Mouse (Mus musculus): ENCODE results near the gene Cacnb1. TPM values are rescaled to one million over a fixed set of nuclear protein-coding genes. Genes with fewer than 3 reads are reported as not detected.

Gene Cacnb1
- polyA plus RNA-seq, 1 experiment from 2014 or later: 0.73 TPM

DNA sequence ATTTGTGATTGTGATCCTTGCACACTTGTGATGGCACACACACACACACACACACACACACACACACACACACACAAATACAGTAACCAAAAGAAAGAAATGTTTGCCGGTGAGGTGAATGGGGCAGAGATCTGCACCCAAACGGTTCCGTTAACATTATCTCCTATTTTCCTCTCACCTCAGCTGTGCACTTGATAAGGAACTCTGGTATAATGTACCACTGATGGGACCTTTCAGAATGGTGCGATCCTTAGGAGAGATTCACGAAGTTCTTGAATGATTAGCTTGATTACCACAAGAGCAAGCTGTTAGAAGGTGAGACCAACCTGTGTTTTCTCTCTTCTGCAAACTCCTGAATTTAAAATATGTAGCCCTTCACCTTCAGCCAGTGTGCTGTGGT is 54.4 kb downstream of the Cacnb1 start:
- no peaks in the 10 kb centered on the region for H3K9me3 ChIP-seq (replicated peaks)
- ATAC-seq (ENCODE audit: low read depth) (no peak), DNase-seq (no peak)
- peaks cover 36% of the 10 kb centered on the region for H3K27me3 ChIP-seq
- H3K27ac ChIP-seq: no peak overlapping the region
- no peaks in the 10 kb centered on the region for H3K36me3 ChIP-seq
- WGBS (ENCODE audit: insufficient replicate concordance): 43% methylated on average over 5 of the region's 5 CpGs
- H3K4me2 ChIP-seq: no peak overlapping the region
- no peak overlapping the region for H3K9ac ChIP-seq
- no peak overlapping the region for H3K4me3 ChIP-seq (replicated peaks)
- H3K4me1 ChIP-seq (replicated peaks): no peaks in the 10 kb centered on the region

DNA sequence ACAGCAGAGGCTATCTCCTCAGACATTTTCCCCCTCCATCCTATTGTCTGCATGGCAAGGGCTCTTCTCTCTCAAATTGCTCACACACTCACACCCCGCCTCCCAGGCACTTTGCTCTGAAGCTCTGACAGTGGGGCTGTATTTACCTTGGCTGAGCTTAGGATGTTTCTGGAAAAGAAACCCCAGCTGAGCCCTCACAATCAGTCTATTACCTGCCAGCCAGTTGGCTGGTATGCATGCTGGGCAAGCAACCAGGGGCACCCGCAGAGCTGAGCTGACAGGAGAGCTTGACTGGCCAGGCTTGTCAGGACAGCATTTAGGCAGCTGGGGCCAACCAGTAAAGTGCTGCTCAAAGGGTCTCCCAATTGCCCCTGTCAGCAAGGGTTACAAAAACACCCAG is 55.7 kb downstream of the Cacnb1 start:
- DNase-seq: no peak
- WGBS (ENCODE audit: insufficient replicate concordance): 51% methylated on average over 2 of the region's 2 CpGs

DNA sequence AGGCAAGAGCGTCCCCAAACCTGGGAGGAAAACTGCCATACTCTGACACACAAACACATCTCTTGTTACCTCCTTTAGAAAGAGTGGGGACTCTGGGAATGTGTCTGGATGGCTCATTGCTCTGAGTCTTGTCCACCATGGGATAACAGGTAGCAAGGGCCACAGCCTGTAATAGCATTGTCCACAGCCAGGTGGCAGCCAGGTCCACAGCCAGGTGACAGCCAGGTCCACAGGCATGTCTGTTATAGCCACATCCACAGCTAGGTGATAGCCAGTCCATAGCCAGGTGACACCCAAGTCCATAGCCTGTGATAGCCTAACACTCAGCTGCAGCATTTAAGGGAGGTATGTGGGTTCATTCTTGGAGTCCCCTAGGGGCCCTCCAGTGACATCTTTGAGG is 61.9 kb downstream of the Cacnb1 start:
- ATAC-seq (ENCODE audit: low read depth) (no peak), DNase-seq (no peak)
- H3K27ac ChIP-seq: no peak overlapping the region
- H3K4me2 ChIP-seq: no peak overlapping the region
- peaks cover 5% of the 10 kb centered on the region; the same call in 1 of the 2 replicates for H3K4me1 ChIP-seq (replicated peaks)
- no peak overlapping the region for H3K9ac ChIP-seq
- H3K36me3 ChIP-seq: no peaks in the 10 kb centered on the region
- 0 out of 2 replicates have a peak, but pooled peaks cover 8% of the 10 kb centered on the region for H3K27me3 ChIP-seq
- no peaks in the 10 kb centered on the region for H3K9me3 ChIP-seq (replicated peaks)
- WGBS (ENCODE audit: insufficient replicate concordance): 61% methylated on average over 1 of the region's 1 CpGs
- no peak overlapping the region for H3K4me3 ChIP-seq (replicated peaks)

More for the DNA sequence above, 55.7 kb downstream of the Cacnb1 start:
- Histone ChIP-seq H3K4me2 (no peak overlapping the region), H3K36me3 (no peaks in the 10 kb centered on the region), H3K4me1 (replicated peaks) (no peaks in the 10 kb centered on the region), H3K4me3 (replicated peaks) (no peak overlapping the region), H3K9ac (no peak overlapping the region), H3K27ac (no peak overlapping the region), H3K9me3 (replicated peaks) (no peaks in the 10 kb centered on the region), H3K27me3 (peaks cover 36% of the 10 kb centered on the region)
- ATAC-seq (ENCODE audit: low read depth): no peak

DNA sequence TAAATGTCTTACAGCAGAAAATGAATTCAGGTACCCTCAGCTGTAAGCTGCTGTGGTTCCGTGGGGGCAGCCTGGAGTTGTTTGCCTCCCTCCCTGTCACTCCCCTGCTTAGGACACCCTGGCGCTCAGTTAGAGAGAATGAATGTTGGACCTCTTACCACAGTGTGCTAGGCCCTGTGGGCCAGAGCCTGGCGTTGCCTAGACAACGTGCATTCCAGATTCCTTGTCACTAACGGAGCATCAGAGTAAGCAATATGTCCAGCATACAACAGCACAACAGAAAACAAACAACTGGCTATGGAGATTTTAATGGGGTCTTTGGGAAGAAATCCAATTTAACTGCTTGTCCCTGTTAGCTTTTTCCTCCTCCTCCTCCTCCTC is 63.5 kb downstream of the Cacnb1 start:
- no peaks in the 10 kb centered on the region for H3K27me3 ChIP-seq
- ATAC-seq (ENCODE audit: low read depth) (no peak), DNase-seq (no peak)
- 66% methylated on average over 5 of the region's 5 CpGs for WGBS (ENCODE audit: insufficient replicate concordance)
- no peaks in the 10 kb centered on the region for H3K36me3 ChIP-seq
- H3K4me1 ChIP-seq (replicated peaks): peaks cover 16% of the 10 kb centered on the region
- H3K9me3 ChIP-seq (replicated peaks): no peaks in the 10 kb centered on the region
- no peak overlapping the region for H3K4me2 ChIP-seq
- no peak overlapping the region for H3K27ac ChIP-seq
- no peak overlapping the region for H3K4me3 ChIP-seq (replicated peaks)
- no peak overlapping the region for H3K9ac ChIP-seq

DNA sequence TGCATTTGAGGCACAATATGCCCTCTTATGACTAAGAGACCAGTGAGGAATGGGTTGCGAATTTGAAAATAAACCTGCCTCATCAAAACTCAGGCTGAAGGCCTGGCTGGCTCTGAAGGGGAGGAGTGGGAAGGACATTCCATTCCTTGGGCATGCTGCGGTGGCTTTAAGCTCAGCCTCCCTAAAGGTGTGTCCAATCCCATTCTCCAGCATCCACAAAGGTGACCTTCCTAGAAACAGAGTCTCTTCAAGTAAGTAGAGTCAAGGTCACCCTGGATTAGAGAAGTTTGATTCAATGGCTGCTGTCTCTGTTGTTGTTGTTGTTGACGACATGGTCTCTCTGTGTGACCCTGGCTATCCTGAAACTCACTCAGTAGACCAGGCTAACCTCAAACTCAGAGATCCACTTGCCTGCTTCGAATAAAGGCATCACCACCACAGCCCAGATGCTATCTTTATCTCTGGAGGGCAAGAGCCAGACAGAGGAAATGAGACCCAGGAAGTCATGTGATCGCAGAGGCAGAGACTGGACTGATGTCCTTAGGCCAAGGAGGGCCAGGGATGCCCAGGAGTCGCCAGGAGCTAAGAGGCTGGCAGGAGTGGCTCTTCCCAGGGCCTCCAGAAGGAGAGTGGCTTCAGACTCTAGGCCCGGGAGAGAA is 64.1 kb downstream of the Cacnb1 start:
- Histone ChIP-seq H3K27ac (no peak overlapping the region), H3K36me3 (no peaks in the 10 kb centered on the region), H3K9ac (no peak overlapping the region), H3K27me3 (no peaks in the 10 kb centered on the region), H3K4me3 (replicated peaks) (no peak overlapping the region), H3K4me1 (replicated peaks) (peaks cover 22% of the 10 kb centered on the region), H3K4me2 (no peak overlapping the region), H3K9me3 (replicated peaks) (no peaks in the 10 kb centered on the region)
- 50% methylated on average over 7 of the region's 7 CpGs for WGBS (ENCODE audit: insufficient replicate concordance)
- ATAC-seq (ENCODE audit: low read depth) (no peak), DNase-seq (no peak)

DNA sequence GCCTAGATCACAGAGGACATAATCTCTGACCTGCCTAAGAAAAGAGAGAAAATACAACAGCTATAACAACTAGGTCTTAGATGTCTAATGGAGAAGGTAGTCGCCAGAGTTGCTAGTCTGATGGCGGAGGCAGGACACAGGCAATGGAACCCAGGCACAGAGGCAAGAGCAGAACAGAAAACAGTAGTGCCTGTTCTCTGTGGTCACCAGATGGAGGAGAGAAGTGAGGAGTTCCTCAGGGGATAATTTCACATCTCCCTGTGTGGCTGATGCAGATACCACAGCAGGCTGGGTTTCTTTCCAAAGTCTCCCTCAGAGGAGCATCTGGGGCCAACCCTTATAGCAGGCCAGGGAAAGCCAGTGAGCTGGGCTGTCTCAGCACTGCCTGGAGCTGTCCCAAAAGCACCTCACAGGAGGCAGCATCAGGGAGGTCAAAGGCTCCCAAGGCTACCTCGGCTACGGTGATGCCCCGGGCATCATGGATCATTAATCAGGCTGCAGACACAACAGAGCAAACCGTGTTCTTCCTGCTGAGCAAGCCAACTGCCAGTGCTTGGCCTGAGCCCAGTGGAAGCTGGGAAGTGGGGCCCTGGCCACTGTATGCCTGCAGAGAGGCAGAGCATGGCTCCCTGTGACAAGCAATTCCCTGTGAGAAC is 65.8 kb downstream of the Cacnb1 start:
- WGBS (ENCODE audit: insufficient replicate concordance): 62% methylated on average over 6 of the region's 6 CpGs
- no peaks in the 10 kb centered on the region for H3K9me3 ChIP-seq (replicated peaks)
- ATAC-seq (ENCODE audit: low read depth) (no peak), DNase-seq (no peak)
- H3K4me2 ChIP-seq: no peak overlapping the region
- no peak overlapping the region for H3K27ac ChIP-seq
- H3K27me3 ChIP-seq: no peaks in the 10 kb centered on the region
- no peaks in the 10 kb centered on the region for H3K36me3 ChIP-seq
- no peak overlapping the region for H3K9ac ChIP-seq
- no peak overlapping the region for H3K4me3 ChIP-seq (replicated peaks)
- H3K4me1 ChIP-seq (replicated peaks): peaks cover 30% of the 10 kb centered on the region

DNA sequence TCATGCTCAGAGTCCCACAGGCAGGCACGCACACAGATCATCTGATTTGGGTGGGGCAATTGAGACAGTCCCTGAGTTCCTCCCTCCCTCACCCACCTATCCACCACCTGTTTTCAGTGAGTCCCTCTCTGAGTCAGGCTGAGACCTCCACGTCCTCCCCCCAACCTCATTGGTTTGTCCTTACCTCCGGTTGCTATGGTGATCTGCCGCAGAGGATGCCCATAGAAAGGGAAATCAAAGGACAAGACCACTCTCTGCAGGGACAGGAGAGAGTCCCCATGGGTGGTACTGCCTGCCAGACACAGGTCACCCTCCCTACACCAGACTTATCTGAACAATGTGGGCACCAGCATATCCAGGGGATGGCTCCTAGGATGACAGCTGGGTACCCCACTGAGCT is 66.9 kb downstream of the Cacnb1 start:
- H3K36me3 ChIP-seq: no peaks in the 10 kb centered on the region
- no peak overlapping the region for H3K4me2 ChIP-seq
- no peak overlapping the region for H3K9ac ChIP-seq
- no peak overlapping the region for H3K27ac ChIP-seq
- DNase-seq (no peak), ATAC-seq (ENCODE audit: low read depth) (no peak)
- H3K9me3 ChIP-seq (replicated peaks): no peaks in the 10 kb centered on the region
- H3K4me1 ChIP-seq (replicated peaks): peaks cover 30% of the 10 kb centered on the region
- no peaks in the 10 kb centered on the region for H3K27me3 ChIP-seq
- no peak overlapping the region for H3K4me3 ChIP-seq (replicated peaks)
- 61% methylated on average over 4 of the region's 4 CpGs for WGBS (ENCODE audit: insufficient replicate concordance)

DNA sequence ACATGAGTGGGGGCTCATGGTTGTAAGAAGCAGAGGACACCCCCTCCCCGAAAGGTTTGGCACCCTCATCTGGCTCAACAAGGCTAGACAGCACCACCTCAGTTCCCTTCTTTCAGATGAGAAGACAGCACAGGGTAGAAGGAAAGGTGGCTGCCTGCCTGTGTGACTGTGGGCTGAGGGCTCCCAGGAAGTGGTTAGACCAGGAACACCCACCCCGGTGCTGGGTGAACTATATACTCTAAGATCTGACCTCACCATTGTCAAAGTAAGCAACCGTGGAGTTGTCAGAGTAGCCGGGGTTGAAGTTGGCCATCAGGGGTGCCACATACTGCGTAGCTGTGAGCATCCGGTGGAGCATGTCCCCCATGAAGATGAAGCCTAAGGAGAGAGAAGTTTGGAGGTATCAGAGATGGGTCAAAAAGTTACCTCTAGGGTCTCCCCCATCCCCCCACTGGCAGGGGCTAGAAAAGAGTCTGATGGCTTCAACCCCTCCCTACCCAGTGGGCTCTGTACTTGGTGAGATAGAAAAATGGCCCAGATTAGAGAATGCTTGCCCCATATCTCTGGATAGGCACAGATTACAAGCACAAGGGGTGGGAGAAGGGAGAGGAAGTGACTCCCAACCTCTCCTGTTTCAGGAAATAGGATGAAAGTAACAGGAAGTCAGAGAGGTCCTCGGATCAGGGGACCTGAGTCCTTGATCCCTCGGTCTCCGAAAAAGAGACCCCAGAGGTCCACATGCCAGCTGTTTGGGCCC is 67.5 kb downstream of the Cacnb1 start:
- no peak overlapping the region for H3K9ac ChIP-seq
- H3K36me3 ChIP-seq: no peaks in the 10 kb centered on the region
- 51% methylated on average over 9 of the region's 9 CpGs for whole genome bisulfite sequencing (ENCODE audit: insufficient replicate concordance)
- no peak overlapping the region for H3K4me2 ChIP-seq
- H3K27me3 ChIP-seq: no peaks in the 10 kb centered on the region
- DNase-seq (no peak), ATAC-seq (ENCODE audit: low read depth) (no peak)
- H3K4me1 ChIP-seq (replicated peaks): peaks cover 33% of the 10 kb centered on the region
- no peaks in the 10 kb centered on the region for H3K9me3 ChIP-seq (replicated peaks)
- no peak overlapping the region for H3K4me3 ChIP-seq (replicated peaks)
- H3K27ac ChIP-seq: no peak overlapping the region

DNA sequence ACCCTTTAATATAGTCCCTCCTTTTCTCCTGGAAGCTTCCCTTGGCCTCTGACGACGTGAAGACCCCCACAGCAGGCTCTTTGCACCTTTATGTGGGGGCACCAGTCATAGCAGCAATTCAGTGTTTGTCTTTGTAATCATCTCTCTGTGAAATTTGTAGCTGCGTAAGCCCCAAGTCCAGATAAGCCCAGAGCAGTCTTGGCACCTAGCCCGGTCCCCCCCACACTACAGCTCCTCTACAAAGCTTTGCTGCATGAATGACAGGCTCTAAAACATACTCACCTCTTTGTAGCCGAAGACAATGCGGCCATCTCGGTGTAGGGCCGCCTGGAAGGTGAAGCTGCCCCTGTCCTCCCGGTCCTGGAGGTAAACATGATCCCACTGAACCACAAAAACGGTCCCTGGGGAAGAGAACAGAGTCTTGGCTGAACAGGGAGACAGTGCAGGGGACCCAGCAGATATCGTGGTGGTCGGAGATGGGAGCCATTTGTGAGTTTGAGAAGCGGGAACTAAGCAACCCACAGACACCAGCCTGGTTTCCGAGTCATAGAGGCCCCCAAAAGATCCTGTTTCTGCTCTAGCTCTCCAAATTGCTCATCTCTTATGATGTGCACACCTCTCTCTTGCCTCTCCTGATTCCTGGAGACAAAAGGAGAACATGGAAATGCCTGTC is 68.2 kb downstream of the Cacnb1 start:
- H3K4me2 ChIP-seq: no peak overlapping the region
- H3K9ac ChIP-seq: no peak overlapping the region
- 47% methylated on average over 14 of the region's 14 CpGs for WGBS (ENCODE audit: insufficient replicate concordance)
- DNase-seq: no peak
- no peaks in the 10 kb centered on the region for H3K27me3 ChIP-seq
- H3K4me3 ChIP-seq (replicated peaks): no peak overlapping the region
- peaks cover 40% of the 10 kb centered on the region for H3K4me1 ChIP-seq (replicated peaks)
- H3K9me3 ChIP-seq (replicated peaks): no peaks in the 10 kb centered on the region
- H3K27ac ChIP-seq: no peak overlapping the region
- no peak for ATAC-seq (ENCODE audit: low read depth)
- H3K36me3 ChIP-seq: no peaks in the 10 kb centered on the region

DNA sequence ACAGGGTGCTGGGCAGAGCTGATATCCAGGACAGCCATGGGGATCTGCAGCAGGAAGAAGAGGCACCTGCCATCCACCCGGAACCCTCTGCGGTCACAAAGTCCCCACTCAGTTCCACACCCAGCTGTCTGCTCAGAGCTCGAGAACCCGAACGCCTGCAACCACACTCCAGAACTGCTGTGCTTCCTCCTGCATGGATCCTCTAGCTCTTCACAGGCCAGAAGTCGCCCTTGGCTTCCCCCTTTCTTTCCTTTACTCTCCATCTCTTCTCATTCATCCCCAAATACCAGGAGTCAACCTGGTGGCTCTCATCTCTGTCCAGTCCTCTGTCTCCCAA is 68.9 kb downstream of the Cacnb1 start:
- Histone ChIP-seq H3K27me3 (no peaks in the 10 kb centered on the region), H3K9me3 (replicated peaks) (no peaks in the 10 kb centered on the region), H3K9ac (no peak overlapping the region), H3K27ac (no peak overlapping the region), H3K4me1 (replicated peaks) (peaks cover 44% of the 10 kb centered on the region), H3K4me3 (replicated peaks) (no peak overlapping the region), H3K4me2 (no peak overlapping the region), H3K36me3 (no peaks in the 10 kb centered on the region)
- 78% methylated on average over 6 of the region's 6 CpGs for WGBS (ENCODE audit: insufficient replicate concordance)
- ATAC-seq (ENCODE audit: low read depth): no peak
- DNase-seq: no peak

DNA sequence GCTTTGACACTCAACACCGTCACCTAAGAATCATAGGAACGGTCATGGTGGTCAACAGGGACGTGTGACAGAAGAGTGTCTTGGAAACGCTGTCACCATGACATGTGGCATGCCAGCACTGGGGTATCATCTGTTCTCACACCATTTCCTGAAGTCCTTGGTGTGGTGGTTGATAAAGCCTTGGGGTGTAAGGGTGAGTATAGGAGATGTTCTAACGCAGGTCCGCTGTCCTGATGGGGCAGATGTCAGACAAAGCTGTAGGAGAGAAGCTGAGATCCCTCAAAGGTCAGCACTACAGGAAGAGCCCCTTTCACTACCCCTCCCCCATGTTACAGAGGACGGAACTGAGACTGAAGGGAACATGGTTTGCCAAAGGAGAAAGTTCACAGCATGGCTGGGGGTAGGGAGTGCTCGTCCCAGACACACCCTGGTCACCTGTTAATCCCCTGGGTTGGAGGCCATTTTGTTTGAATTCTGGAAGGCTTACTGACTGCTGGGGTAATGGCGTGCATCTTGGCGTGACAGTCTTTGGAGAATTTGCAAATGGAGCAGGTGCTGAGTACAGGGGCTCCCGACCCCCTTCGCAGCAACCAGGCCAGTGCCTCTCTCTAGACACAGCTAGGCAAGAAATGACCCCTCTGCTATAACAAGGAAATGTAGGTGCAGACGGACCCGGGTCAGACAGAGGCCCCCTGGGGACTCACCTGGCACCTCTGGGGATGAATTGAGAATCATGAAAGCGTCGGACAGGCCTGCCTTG is 69.5 kb downstream of the Cacnb1 start:
- Histone ChIP-seq H3K9me3 (replicated peaks) (no peaks in the 10 kb centered on the region), H3K4me3 (replicated peaks) (no peak overlapping the region), H3K9ac (no peak overlapping the region), H3K27ac (no peak overlapping the region), H3K4me2 (no peak overlapping the region), H3K36me3 (no peaks in the 10 kb centered on the region), H3K27me3 (no peaks in the 10 kb centered on the region), H3K4me1 (replicated peaks) (peaks cover 45% of the 10 kb centered on the region)
- WGBS (ENCODE audit: insufficient replicate concordance): 57% methylated on average over 16 of the region's 16 CpGs
- no peak for DNase-seq
- ATAC-seq (ENCODE audit: low read depth): no peak
